ENCODE assay signal across 22 mouse cellular contexts in the genomic region with DNA sequence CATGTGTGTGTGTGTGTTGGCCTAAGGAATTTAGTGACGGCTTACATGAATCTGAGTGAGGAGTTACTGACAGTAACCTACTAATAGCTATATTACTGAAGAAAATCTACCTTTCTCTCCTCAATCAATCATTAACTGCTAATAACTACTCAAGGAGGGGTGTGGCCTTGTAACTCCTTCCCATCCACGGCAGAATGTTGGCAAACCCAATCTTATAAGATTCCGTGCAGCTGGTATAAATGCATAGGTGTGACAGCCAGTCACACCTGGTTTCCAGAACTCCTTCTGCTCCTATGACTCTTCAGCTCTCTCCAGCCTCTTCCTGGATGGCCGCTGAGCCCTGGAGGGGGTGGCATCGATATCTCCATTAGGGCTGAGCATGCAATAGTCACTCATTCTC. TPM values are rescaled to one million over a fixed set of nuclear protein-coding genes. Genes with fewer than 3 reads are reported as not detected.
"Had no signal": no experiment of that assay in that cellular context is flagged by ENCODE, and none has a peak within 500 bp of the region (broad histone marks: within the 10 kb centered on the region; RNA-seq: fewer than 3 reads in every experiment).

No protein-coding gene starts in this region.

- ATAC-seq: hindbrain, postnatal 0 days had no signal

- H3K27ac ChIP-seq: heart, adult 2 months; heart, embryonic 13.5 days; heart, embryonic 15.5 days; hindbrain, embryonic 13.5 days; hindbrain, embryonic 15.5 days; hindbrain, postnatal 0 days; layer of hippocampus, adult 2 months; left cerebral cortex, adult 2 months; limb, embryonic 10.5 days; limb, embryonic 12.5 days; liver, embryonic 13.5 days had no signal

- H3K4me2 ChIP-seq: heart, embryonic 11.5 days; heart, embryonic 13.5 days; heart, embryonic 15.5 days; hindbrain, embryonic 13.5 days; hindbrain, embryonic 15.5 days; limb, embryonic 12.5 days; liver, embryonic 11.5 days; liver, embryonic 13.5 days had no signal

- DNase-seq: gastrocnemius, postnatal 14 days; gastrocnemius, postnatal 36 days; heart, adult 2 months; heart, postnatal 14 days; heart, postnatal 36 days; kidney, adult 18-20 months; kidney, adult 8-10 months; kidney, postnatal 25 days; liver; liver, embryonic 13.5 days had no signal

- H3K9me3 ChIP-seq: heart, embryonic 15.5 days; hindbrain, embryonic 13.5 days; hindbrain, embryonic 15.5 days; limb, embryonic 10.5 days; limb, embryonic 12.5 days; liver, embryonic 13.5 days had no signal

- H3K4me1 ChIP-seq: heart, embryonic 13.5 days; heart, embryonic 15.5 days; hindbrain, embryonic 13.5 days; hindbrain, embryonic 15.5 days; limb, embryonic 10.5 days; limb, embryonic 12.5 days; liver, embryonic 13.5 days had no signal

- H3K27me3 ChIP-seq: heart, embryonic 13.5 days; heart, embryonic 15.5 days; hindbrain, embryonic 13.5 days; hindbrain, embryonic 15.5 days; limb, embryonic 12.5 days; liver, embryonic 13.5 days had no signal

- H3K4me3 ChIP-seq: heart, adult 2 months; heart, embryonic 13.5 days; heart, embryonic 15.5 days; hindbrain, embryonic 13.5 days; hindbrain, embryonic 15.5 days; layer of hippocampus, adult 2 months; left cerebral cortex, adult 2 months; limb, embryonic 10.5 days; limb, embryonic 12.5 days; liver, embryonic 13.5 days had no signal

- H3K9ac ChIP-seq: heart, embryonic 13.5 days; heart, embryonic 15.5 days; hindbrain, embryonic 13.5 days; hindbrain, embryonic 15.5 days; limb, embryonic 12.5 days; liver, embryonic 13.5 days had no signal

- H3K36me3 ChIP-seq: heart, embryonic 13.5 days; heart, embryonic 15.5 days; hindbrain, embryonic 13.5 days; hindbrain, embryonic 15.5 days; limb, embryonic 10.5 days; limb, embryonic 12.5 days; liver, embryonic 13.5 days had no signal

RNA-seq across cellular contexts. Expression of gene Gadl1, which starts 25.8 kb away (rescaled TPM):
- total RNA-seq: heart, adult 2 months; heart, postnatal 36 days; hindbrain, postnatal 0 days had no signal
- polyA plus RNA-seq: gonadal fat pad, adult 2 months had no signal
